Comparison of ENCODE assay signal across 10 mouse cellular contexts in the genomic region with DNA sequence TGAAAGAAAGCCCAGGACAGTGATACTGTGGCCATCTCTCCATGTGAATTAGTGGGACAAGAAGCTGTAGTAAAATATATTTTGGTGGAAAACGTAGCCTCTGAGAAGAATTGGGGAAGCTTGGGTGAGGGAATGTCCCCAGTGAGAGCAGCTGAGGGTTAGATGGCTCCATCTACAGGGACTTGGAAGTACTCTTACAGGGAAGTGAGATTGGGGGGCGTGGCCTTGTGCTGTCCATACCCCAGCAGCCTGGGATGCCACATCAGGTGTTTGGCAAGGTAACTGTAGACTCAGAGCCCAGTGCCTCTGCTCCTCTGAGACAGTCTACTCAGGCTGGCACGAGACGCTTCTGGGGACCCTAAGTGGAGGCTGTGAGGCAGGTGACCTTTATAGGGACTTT. TPM values are rescaled to one million over a fixed set of nuclear protein-coding genes. Genes with fewer than 3 reads are reported as not detected.
DNase-seq lines count a peak whose midpoint lies in the region; ATAC-seq and TF ChIP-seq lines count a peak whose summit lies in the region.
"Had no signal": no experiment of that assay in that cellular context is flagged by ENCODE, and none has a peak within 500 bp of the region (broad histone marks: within the 10 kb centered on the region; RNA-seq: fewer than 3 reads in every experiment).

No protein-coding gene starts in this region.

- no peaks in the 10 kb centered on the region for H3K9me3 ChIP-seq in forebrain, postnatal 0 days (ENCODE audit: low read length)
- H3K9me3 ChIP-seq in forebrain, embryonic 15.5 days = no peaks in the 10 kb centered on the region
- no peaks in the 10 kb centered on the region for H3K9me3 ChIP-seq in liver, embryonic 12.5 days (replicated peaks)
- H3K9me3 ChIP-seq: forebrain, embryonic 10.5 days; limb, embryonic 12.5 days had no signal

- no peaks in the 10 kb centered on the region for H3K4me1 ChIP-seq in forebrain, postnatal 0 days (ENCODE audit: insufficient read depth)
- H3K4me1 ChIP-seq in forebrain, embryonic 15.5 days = no peaks in the 10 kb centered on the region
- no peaks in the 10 kb centered on the region for H3K4me1 ChIP-seq in liver, adult 2 months (ENCODE audit: control insufficient read depth, insufficient read depth, low read length)
- no peaks in the 10 kb centered on the region for H3K4me1 ChIP-seq in liver, embryonic 12.5 days
- H3K4me1 ChIP-seq: forebrain, embryonic 10.5 days; limb, embryonic 12.5 days had no signal

- no peak for ATAC-seq in forebrain, postnatal 0 days
- no peak for ATAC-seq in forebrain, embryonic 15.5 days (replicated peaks)
- no peak for ATAC-seq in liver, embryonic 12.5 days
- peak; percentile 76 for ATAC-seq in megakaryocyte progenitor cell, adult 5-6 weeks (replicated peaks; ENCODE audit: poor library complexity)

- no peaks in the 10 kb centered on the region for H3K27me3 ChIP-seq in forebrain, postnatal 0 days (ENCODE audit: insufficient read depth, low read length)
- H3K27me3 ChIP-seq in forebrain, embryonic 15.5 days = no peaks in the 10 kb centered on the region
- H3K27me3 ChIP-seq in liver, adult 2 months (ENCODE audit: control insufficient read depth, insufficient read depth, low read length) = no peaks in the 10 kb centered on the region
- H3K27me3 ChIP-seq in liver, embryonic 12.5 days (replicated peaks) = peaks cover 12% of the 10 kb centered on the region; the same call in 1 of the 2 replicates

- no peak for TF ChIP-seq POLR2A in liver, adult 2 months (IDR thresholded peaks at IDR 0.05; ENCODE audit: extremely low read depth, insufficient read depth, low read length)

- no peak for DNase-seq in forebrain, postnatal 0 days
- DNase-seq in liver, adult 2 months (ENCODE audit: extremely low read depth, low read depth, low spot score) = peak; percentile 8
- peak; percentile 67 for DNase-seq in R1 (ENCODE audit: low read depth, low spot score)
- DNase-seq in yolk sac, embryonic 10.5 days (ENCODE audit: low spot score) = no peak
- DNase-seq in ovary, adult 18-20 months (ENCODE audit: low spot score) = no peak

- H3K4me2 ChIP-seq in forebrain, postnatal 0 days (ENCODE audit: low read depth) = no peak overlapping the region
- H3K4me2 ChIP-seq in forebrain, embryonic 15.5 days (replicated peaks) = no peak overlapping the region
- H3K4me2 ChIP-seq in liver, embryonic 12.5 days = no peak overlapping the region
- H3K4me2 ChIP-seq: limb, embryonic 12.5 days had no signal

- no peaks in the 10 kb centered on the region for H3K79me2 ChIP-seq in liver, adult 2 months (ENCODE audit: control insufficient read depth, insufficient read depth, low read length)

- H3K36me3 ChIP-seq in forebrain, postnatal 0 days (ENCODE audit: insufficient read depth) = no peaks in the 10 kb centered on the region; the same call in 1 of the 2 replicates
- H3K36me3 ChIP-seq in forebrain, embryonic 15.5 days = no peaks in the 10 kb centered on the region
- H3K36me3 ChIP-seq in liver, adult 2 months (ENCODE audit: control insufficient read depth, insufficient read depth, low read length) = peaks cover 3% of the 10 kb centered on the region; the same call in 1 of the 2 replicates
- 0 out of 2 replicates have a peak, but pooled peaks cover 9% of the 10 kb centered on the region for H3K36me3 ChIP-seq in liver, embryonic 12.5 days

- no peak overlapping the region for H3K9ac ChIP-seq in forebrain, postnatal 0 days
- H3K9ac ChIP-seq in forebrain, embryonic 15.5 days (replicated peaks) = no peak overlapping the region
- H3K9ac ChIP-seq in liver, adult 2 months (ENCODE audit: low read depth, low read length) = no peak overlapping the region
- no peak overlapping the region for H3K9ac ChIP-seq in liver, embryonic 12.5 days
- H3K9ac ChIP-seq: limb, embryonic 12.5 days had no signal

- WGBS in forebrain, postnatal 0 days = 39% methylated on average over 4 of the region's 4 CpGs
- WGBS in forebrain, embryonic 15.5 days = 37% methylated on average over 4 of the region's 4 CpGs
- 57% methylated on average over 4 of the region's 4 CpGs for WGBS in liver, adult 2 months
- 39% methylated on average over 4 of the region's 4 CpGs for WGBS in liver, embryonic 12.5 days (ENCODE audit: insufficient replicate concordance)

- H3K27ac ChIP-seq in forebrain, postnatal 0 days (ENCODE audit: low read depth, low read length) = no peak overlapping the region
- no peak overlapping the region for H3K27ac ChIP-seq in forebrain, embryonic 15.5 days (replicated peaks)
- H3K27ac ChIP-seq in liver, adult 2 months (replicated peaks; ENCODE audit: insufficient read depth, low read depth, low read length) = no peak overlapping the region
- H3K27ac ChIP-seq in liver, embryonic 12.5 days = no peak overlapping the region
- H3K27ac ChIP-seq: forebrain, embryonic 10.5 days; limb, embryonic 12.5 days had no signal

- peak; percentile 38; the same call in 1 of the 2 replicates for TF ChIP-seq CTCF in forebrain, postnatal 0 days (IDR thresholded peaks at IDR 0.05; ENCODE audit: low read depth)
- peak; percentile 7; the same call in 1 of the 2 replicates for TF ChIP-seq CTCF in liver, adult 2 months (IDR thresholded peaks at IDR 0.05; ENCODE audit: low read depth, low read length)

- no peak overlapping the region for H3K4me3 ChIP-seq in forebrain, postnatal 0 days (ENCODE audit: low read depth, low read length)
- no peak overlapping the region for H3K4me3 ChIP-seq in forebrain, embryonic 15.5 days
- no peak overlapping the region for H3K4me3 ChIP-seq in liver, adult 2 months (ENCODE audit: insufficient read depth, low read depth, low read length)
- no peak overlapping the region for H3K4me3 ChIP-seq in liver, embryonic 12.5 days
- H3K4me3 ChIP-seq: forebrain, embryonic 10.5 days; limb, embryonic 12.5 days had no signal

RNA-seq across cellular contexts. Expression of a gene that starts 23.0 kb away (rescaled TPM):
- total RNA-seq in forebrain, postnatal 0 days (2014; rRNA removed) = 41.8 and 43.2 TPM in 2 replicates
- polyA plus RNA-seq in forebrain, postnatal 0 days (2015; fragmentation: Nextera tagmentation; extraction: Ambion mirVana) = 30.8 and 47.6 TPM in 2 replicates
- 33.9 and 37.9 TPM in 2 replicates for polyA plus RNA-seq in forebrain, embryonic 15.5 days (2015; fragmentation: Nextera tagmentation; extraction: Ambion mirVana)
- 10.4 and 11.8 TPM in 2 replicates for total RNA-seq in liver, adult 2 months (2014; rRNA removed)
- 1.8 and 2.1 TPM in 2 replicates for polyA plus RNA-seq in liver, adult 2 months (2012; rRNA removed)
- polyA plus RNA-seq in liver, embryonic 12.5 days (2016; fragmentation: Nextera tagmentation; extraction: Ambion mirVana) = 11.3 and 12.0 TPM in 2 replicates
- 5.6 and 6.1 TPM in 2 replicates for total RNA-seq in megakaryocyte progenitor cell, adult 5-6 weeks (2015)
- total RNA-seq in megakaryocyte progenitor cell, adult 5-6 weeks (2017) = 9.0 and 11.3 TPM in 2 replicates

RNA-seq across cellular contexts. Expression of a gene that starts 28.2 kb away (rescaled TPM):
- total RNA-seq in forebrain, postnatal 0 days (2014; rRNA removed) = 250 and 264 TPM in 2 replicates
- 163 and 171 TPM in 2 replicates for polyA plus RNA-seq in forebrain, postnatal 0 days (2015; fragmentation: Nextera tagmentation; extraction: Ambion mirVana)
- polyA plus RNA-seq in forebrain, embryonic 15.5 days (2015; fragmentation: Nextera tagmentation; extraction: Ambion mirVana) = 231 and 236 TPM in 2 replicates
- total RNA-seq in liver, adult 2 months (2014; rRNA removed) = 69.7 and 70.6 TPM in 2 replicates
- polyA plus RNA-seq in liver, adult 2 months (2012; rRNA removed) = 33.2 and 40.1 TPM in 2 replicates
- 143 TPM in 2 replicates for polyA plus RNA-seq in liver, embryonic 12.5 days (2016; fragmentation: Nextera tagmentation; extraction: Ambion mirVana)
- 389 and 414 TPM in 2 replicates for total RNA-seq in megakaryocyte progenitor cell, adult 5-6 weeks (2015)
- total RNA-seq in megakaryocyte progenitor cell, adult 5-6 weeks (2017) = 215 and 254 TPM in 2 replicates

RNA-seq across cellular contexts. Expression of a gene that starts 54.1 kb away (rescaled TPM):
- total RNA-seq in forebrain, postnatal 0 days (2014; rRNA removed) = 3.8 and 6.7 TPM in 2 replicates
- polyA plus RNA-seq in forebrain, postnatal 0 days (2015; fragmentation: Nextera tagmentation; extraction: Ambion mirVana) = 2.5 and 2.8 TPM in 2 replicates
- polyA plus RNA-seq in forebrain, embryonic 15.5 days (2015; fragmentation: Nextera tagmentation; extraction: Ambion mirVana) = 20.4 and 23.3 TPM in 2 replicates
- total RNA-seq in liver, adult 2 months (2014; rRNA removed) = 0.09 and 0.13 TPM in 2 replicates
- polyA plus RNA-seq in liver, adult 2 months (2012; rRNA removed) = 0.02 and 0.06 TPM in 2 replicates
- 0.18 and 0.29 TPM in 2 replicates for polyA plus RNA-seq in liver, embryonic 12.5 days (2016; fragmentation: Nextera tagmentation; extraction: Ambion mirVana)
- total RNA-seq in megakaryocyte progenitor cell, adult 5-6 weeks (2015) = 0.42 and 0.52 TPM in 2 replicates
- 0.50 and 1.0 TPM in 2 replicates for total RNA-seq in megakaryocyte progenitor cell, adult 5-6 weeks (2017)

Comparison
In these comparisons a context has a peak if more than half of its experiments do, and no peak if none do; other contexts are left out.
1. DNase-seq: peak in liver, adult 2 months (single experiment) and R1 (single experiment); none in forebrain, postnatal 0 days (single experiment), yolk sac, embryonic 10.5 days (single experiment) and ovary, adult 18-20 months (single experiment).